Mouse (Mus musculus) heart, postnatal 25 days (tissue): ENCODE measurements around the gene Eif5a2. TPM values are rescaled to one million over a fixed set of nuclear protein-coding genes. Genes with fewer than 3 reads are reported as not detected.
A peak's percentile ranks its signal among the peaks of the same experiment; 100 is the strongest.

Experiments used
- DNase-seq: peaks from one replicate; pipeline ENCODE4 v3.0.0; 2022; ENCODE audit warnings: low spot score
- intact Hi-C: fragments of 180-260 bp; cut with DNase I; formaldehyde crosslinking; loops from one replicate; pipeline ENCODE4 v1.15.1; 2025
- total RNA-seq, 2 experiments: library from RNA; stranded (reverse); gene quantifications; 2 replicates each; pipeline ENCODE4 v1.2.3; 2021

Gene Eif5a2
- total RNA-seq, 2 experiments from 2014 or later: 0.95 to 1.2 TPM

DNA sequence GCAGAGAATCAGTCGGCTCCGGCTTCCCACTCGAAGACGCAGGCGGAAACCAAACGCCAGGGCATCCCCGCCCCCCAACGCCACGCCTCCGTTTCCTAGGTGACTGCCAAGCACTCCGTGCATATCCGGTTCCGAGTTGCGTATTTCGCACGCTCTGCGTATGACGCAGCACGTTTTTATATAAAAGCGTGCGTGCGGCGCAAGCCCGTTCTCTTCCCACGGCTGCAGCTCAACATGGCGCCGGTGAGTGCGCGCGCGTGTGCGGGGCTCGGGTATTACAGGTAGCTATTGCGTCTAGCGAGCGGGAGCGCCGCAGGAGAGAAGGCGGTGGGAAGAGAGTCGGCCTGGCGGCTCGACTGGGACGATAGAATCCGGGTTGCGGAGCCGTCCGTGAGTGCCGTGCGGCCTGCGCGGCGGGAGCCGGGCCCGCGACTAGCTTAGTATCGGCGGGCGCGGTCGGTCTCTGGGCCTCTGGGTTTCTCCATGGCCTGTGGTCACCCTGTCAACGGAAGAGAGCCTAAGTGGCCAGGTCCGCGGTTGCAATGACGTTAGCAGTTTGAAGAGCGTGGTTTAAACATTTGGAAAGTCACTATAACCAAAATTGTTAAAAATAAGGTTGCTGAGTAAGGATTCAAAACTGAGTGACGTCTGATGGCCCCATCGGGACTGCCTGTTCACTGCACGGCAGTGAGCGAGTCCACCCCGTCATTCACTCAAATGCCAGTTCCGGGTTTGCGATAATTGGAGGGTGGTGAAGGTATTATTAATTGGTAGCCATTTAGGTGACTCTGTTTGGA lies 24.4 kb downstream of the Eif5a2 start, which contains the start of gene Rpl22l1:
Gene Rpl22l1 (plus strand): TSS at position 136 of the 797 bp plus-strand sequence.
- intact Hi-C loops: no loop called here
- DNase-seq: peak; percentile 96

DNA sequence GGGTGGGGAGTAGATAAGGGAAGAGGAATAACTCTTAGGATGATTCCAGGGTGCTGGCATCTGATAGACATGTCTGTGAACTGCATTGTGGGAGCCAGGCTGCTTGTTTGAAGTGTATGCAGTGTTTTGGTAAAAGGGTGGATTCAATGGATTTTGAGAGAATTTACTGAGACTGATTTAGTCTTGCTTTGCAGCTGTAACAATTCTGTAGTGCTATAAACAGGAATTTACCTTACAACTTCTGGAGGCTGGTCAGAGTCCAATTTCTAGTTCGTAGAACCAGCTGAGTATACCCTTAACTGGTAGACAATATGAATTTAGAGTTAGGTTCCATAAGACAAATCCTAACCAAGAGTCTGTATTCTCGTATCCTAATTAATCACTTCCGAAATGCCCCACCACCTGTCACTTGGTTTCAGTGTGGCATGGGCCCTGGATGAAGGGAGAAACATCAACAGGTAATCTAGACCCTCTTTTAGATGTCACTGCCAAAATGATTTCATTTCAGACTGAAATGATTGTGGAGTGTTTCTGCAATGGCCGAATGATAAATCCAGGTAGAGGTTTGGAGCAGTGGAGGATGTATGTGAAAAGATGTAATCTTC lies 27.1 kb downstream of the Eif5a2 start:
- no peak for DNase-seq
- intact Hi-C loops: no loop called here

DNA sequence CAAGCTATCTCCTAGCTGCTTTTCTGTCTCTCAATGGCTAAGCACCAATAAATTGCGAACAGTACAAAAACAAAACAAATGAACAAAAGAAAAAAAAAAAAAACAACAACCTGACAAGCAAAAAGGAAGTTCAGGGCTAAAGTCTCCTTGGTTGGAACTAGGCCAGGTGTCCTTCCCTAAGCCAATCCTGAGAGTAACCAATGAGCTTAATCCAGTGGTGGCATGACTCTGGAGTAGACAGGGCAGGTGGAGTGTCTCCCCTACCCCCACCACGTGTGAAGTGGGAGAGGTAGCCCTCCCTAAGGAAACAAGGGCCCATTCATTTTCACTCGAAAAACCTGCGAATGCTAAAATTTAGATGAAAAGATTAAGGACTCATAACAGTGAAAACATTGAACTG lies 30.4 kb downstream of the Eif5a2 start:
- DNase-seq: no peak
- intact Hi-C loops: no loop called here

DNA sequence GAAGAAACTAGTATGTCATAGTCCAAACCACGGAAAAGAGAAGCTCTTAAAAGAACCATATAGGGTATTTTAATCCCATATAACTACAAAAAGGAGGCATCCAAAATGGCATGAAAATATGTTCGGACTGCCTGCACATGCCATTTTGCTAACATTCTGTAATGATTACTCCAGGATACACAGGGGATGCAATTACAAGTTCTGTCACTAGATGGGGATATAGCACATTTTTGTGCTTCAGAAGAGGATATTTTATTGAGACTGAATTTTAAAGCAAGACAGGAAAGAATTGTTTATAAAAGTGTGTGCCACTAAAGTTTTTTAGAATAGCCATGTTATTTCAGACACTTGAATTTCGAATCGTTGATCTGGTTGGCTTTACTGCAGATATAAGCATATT lies 33.3 kb downstream of the Eif5a2 start:
- DNase-seq: no peak
- intact Hi-C loops: loop anchor here (1.0 kb wide), 1 partner anchor 155 kb away; no protein-coding TSS in a partner anchor

DNA sequence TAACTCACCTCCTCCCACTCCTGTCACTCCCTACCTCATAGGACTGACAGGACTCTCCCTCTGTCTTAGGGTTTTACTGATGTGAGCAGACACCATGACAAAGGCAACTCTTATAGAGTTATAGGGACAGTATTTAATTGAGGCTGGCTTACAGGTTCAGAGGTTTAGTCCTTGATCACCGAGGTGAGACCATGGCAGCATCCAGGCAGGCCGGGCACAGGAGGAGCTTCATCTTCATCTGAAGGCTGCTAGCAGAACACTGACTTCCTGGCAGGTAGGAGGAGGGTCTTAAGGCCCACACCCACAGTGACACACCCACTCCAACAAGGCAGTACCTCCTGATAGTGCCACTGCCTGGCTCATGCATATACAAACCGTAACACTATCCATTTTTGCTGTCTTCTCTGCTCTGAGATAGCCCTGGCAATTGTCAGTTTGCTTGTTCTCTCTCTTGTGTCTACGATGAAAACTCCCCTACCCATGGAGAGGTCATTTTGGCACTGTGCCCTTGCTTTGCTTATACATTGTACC lies 35.0 kb downstream of the Eif5a2 start:
- intact Hi-C loops: no loop called here
- no peak for DNase-seq

DNA sequence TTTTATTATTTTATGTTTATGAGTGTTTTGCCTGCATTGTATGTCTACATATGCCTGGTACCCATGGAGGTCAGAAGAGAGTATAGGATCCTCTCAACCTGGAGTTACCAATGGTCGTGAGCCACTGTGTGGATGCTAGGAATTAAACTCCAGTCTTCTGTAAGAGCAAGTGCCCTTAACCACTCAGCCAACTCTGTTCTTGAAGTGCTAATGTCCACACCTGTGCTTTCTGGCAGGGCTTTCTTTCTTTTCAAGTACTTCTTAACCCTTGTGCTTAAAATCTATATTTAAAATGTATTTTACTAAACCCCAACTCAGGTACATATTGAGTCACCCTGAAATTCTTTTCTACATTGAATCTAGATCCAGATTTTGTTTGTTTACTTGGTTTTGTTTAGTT lies 45.2 kb downstream of the Eif5a2 start:
- intact Hi-C loops: no loop called here

DNA sequence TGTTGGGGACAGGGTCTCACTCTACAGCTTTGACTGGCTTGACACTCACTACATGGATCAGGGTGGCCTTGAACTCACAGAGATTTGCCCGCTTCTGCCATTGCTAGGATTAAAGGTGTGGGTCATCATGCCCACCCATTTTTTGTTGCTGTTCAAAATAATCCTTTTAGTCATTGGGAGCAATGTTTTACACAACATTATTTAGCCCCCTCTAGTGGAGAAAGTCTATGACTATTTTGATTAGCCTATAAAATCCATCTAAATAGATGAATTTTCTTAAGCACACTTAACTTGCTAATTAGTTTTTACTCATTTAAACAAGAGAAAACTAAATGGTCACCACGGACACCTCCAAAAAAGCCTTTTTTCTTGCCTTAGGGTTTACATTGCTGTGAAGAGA lies 46.5 kb downstream of the Eif5a2 start:
- no peak for DNase-seq
- intact Hi-C loops: no loop called here

More for the DNA sequence above, 45.2 kb downstream of the Eif5a2 start:
- DNase-seq: no peak

DNA sequence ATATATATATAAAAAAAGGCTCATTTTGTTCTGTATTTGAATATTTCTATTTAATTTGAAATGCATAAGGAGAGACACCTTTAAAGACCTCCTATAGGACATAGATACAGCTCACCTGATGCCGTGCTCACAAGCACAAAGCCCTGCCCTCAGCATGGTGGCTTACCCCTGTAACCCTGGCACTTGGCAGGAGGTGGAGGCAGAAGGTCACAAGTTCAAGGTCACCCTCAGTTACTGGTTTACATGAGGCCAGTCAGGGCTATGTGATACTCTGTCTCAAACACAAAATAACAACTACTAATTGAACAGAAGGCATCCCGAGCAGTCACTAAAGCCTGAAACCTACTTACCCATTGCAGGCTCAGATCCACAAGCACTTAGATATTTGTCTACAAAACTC lies 48.4 kb downstream of the Eif5a2 start:
- intact Hi-C loops: no loop called here
- no peak for DNase-seq

DNA sequence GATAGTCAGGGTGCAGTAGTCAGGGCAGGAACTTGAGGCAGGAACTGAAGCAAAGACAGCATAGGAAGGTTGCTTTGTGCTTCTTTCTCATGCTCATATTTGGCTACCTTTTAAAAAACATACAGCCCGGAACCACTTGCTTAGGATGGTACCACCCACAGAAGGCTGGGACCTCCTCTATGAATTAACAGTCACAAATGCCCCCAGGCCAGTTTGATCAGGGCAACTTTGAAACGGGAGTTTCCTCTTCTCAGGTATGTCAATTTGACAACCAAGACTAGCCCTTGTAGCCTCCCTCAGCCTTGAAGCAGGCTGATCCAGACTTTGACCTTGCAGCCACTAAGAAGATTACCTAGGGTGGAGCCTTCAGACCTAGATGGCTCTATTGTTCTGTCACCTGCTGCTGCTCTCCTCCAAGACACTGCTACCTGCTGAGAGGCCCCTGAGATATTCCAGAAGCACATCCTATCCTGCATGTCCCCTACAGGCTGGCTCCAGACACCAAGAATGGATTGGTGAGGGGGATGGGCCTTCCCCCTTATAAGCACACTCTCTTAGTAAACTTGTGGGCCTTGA lies 55.8 kb downstream of the Eif5a2 start:
- no peak for DNase-seq
- intact Hi-C loops: no loop called here

DNA sequence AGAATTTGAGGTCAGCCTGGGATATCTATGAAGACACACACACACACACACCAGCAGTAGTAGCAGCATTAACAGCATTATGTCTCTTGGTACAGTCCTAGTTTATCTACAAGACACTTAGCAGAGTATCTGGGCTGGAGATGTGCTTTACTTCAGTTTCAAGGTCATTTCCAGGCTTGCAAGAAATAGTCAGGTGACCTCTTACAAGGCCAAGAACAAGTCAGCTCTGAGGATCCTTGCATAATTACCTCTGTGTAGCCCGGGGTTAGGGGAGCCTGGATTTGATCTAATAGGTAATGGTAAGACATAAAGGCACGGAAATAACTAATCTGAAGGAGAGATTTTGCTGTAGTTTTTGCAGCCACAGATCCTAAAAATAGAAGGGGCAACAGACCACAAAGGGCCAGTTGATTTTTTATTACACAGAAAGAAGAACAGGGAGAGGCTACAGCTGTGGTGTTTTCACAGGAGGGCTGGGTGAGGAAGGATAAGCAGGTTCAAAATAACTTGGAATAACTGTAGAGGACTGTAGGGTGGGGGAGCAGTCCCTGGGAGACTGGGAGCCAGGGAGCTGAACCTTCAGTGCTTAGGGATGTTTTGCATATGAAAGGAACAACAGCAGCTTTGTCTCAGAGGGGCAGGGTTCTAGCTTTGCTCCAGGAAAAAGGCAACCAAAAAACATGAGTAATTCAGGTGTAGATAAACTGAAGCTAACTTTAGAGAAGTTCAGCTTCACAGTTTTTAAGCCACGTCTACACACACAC lies 61.0 kb downstream of the Eif5a2 start:
- DNase-seq: no peak
- intact Hi-C loops: no loop called here

DNA sequence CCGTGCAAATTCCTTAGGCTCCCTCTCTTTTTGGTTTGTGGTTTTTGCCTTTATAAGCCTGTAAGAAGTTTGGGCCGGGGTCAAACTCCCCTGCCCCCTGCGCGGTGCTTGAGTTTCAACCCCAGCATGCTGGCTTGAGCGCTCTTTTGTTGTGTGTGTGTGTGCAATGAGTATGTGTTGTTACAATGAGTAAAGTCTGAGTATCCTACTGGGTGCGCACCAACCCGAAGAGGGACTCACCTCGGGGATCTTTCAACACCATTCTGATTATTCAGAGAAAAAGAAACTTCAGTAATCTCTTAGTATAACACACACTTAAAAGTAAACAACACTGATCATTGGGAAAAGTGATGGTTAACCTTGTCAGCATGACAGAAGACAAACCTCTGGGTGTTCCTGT lies 62.2 kb downstream of the Eif5a2 start:
- DNase-seq: no peak
- intact Hi-C loops: no loop called here

DNA sequence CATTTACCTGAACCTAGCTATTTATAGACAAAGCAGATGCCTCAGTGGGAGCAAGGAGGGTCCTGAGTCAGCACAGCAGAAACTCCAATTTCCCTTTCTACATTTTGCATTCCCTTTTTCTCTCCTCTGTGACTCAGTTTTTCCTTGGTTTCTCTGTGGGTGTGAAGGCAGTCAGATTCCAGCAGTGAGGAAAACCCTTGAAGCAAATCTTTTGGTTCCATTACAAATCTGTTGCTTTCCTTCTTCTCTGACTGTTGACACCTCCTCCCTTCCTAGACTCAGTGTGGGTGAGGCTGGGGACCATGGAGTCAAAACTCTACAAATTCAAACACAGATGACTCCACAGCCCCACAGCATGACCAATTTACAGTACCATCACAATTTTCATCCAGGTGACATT lies 66.0 kb downstream of the Eif5a2 start:
- DNase-seq: no peak
- intact Hi-C loops: no loop called here

Other genes with a start within 250 kb of the Eif5a2 start
- gene Slc2a2, start 83.4 kb upstream of the Eif5a2 start, total RNA-seq: not detected
- 10 to 100 TPM; 91.5 to 95.1 TPM for gene Rpl22l1, start 24.2 kb downstream of the Eif5a2 start, total RNA-seq
- gene Gm1527, start 111.3 kb downstream of the Eif5a2 start, total RNA-seq: not detected